Mouse (Mus musculus) small intestine, adult 2 months (tissue): ENCODE results near the gene Sgsh.

Experiments
- CTCF ChIP-seq: fragments of 200-500 bp; IDR thresholded peaks from 2 replicates; pipeline ENCODE4 v1.5.1; 2012; ENCODE audit warnings: low read depth, mild to moderate bottlenecking, control low read depth, inconsistent platforms, low read length, moderate library complexity, mixed read lengths; ENCODE audit not compliant: insufficient replicate concordance, insufficient read length; ENCODE audit errors: extremely low read depth
- POLR2A ChIP-seq: fragments of 200-500 bp; IDR thresholded peaks from 2 replicates; pipeline ENCODE4 v1.6.1; 2012; ENCODE audit warnings: low read depth, mild to moderate bottlenecking, control low read depth, inconsistent platforms, low read length, moderate library complexity

DNA sequence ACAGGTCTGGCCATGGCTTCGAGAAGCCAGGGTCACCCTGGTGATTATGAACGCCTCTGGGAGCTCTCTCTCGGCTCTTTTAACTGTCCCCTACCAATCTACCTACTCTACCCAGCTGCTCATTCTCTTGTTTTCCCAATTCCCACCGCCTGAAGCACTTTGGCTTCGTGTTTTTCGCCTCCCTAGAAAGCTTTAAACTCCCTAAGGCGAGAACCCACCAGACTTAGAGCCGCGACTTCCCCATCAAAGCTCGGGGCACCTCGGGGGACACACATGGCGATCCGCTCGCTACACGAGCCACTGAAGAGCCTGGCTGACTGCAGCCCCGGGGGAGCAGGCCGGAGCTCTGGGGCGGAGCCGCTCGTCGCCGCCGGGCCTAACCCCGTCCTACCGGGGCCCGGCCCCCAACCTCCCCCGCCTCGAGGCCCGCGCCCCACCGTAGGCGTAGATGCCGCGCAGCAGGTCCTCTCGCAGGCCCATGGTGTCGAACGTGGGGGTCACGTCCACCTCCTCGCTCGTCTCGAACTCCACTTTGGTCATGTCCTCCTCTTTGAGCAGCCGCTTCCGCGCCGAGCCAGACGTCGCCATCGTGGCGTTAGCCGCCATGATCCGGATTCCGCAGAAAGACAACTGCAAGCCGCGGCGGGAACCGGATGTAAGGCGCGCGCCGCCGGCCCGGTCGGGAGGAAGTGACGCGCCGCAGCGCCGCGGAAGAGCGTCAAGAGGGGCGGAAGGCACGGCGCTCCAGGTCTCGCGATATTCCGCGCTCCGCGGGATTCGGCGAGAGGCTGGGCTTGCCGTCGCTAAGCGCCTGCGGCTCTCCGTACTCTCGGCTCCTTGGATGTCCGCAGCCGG lies 55.7 kb downstream of the Sgsh start, which contains the start of gene Eif4a3:
- TF ChIP-seq POLR2A, result no peak; the same call in 1 of the 2 replicates
- no peak for TF ChIP-seq CTCF
